Mouse (Mus musculus): ENCODE data around the gene Bax. TPM values are rescaled to one million over a fixed set of nuclear protein-coding genes. Genes with fewer than 3 reads are reported as not detected.
"Not testable (repeated sequence)": the region's sequence is repeated elsewhere in the genome, so short reads cannot be mapped to it uniquely, and the experiment has no call there.

Bax gene
- total and polyA plus RNA-seq, 3 experiments: 195 to 273 (median 233) TPM

- Histone ChIP-seq H3K79me2 (replicated peaks; ENCODE audit: control insufficient read depth, extremely low read depth, insufficient read depth, poor library complexity, severe bottlenecking) (no peaks in the 10 kb centered on the region), H3K36me3 (replicated peaks in 1 of 2; ENCODE audit: control insufficient read depth in 1 of 2, insufficient read depth in 1 of 2, low read length in 1 of 2) (peaks cover 7 to 28% of the 10 kb centered on the region in 2 experiments), H3K4me3 (replicated peaks in 1 of 3; ENCODE audit: low read depth in 2 of 3, low read length in 2 of 3, poor library complexity in 1 of 3) (no peak within 1 kb of the TSS), H3K9me3 (replicated peaks; ENCODE audit: low read length) (no peaks in the 10 kb centered on the region), H3K4me1 (ENCODE audit: control insufficient read depth in 1 of 2, insufficient read depth in 2 of 2) (peaks cover 4 to 25% of the 10 kb centered on the region in 2 experiments; a peak in 3 of 4 replicates), H3K27ac (ENCODE audit: insufficient read depth, low read depth) (no peak within 1 kb of the TSS), H3K4me2 (ENCODE audit: insufficient read depth, low read depth, poor library complexity, severe bottlenecking) (no peak within 1 kb of the TSS), H3K27me3 (replicated peaks) (no peaks in the 10 kb centered on the region), H3K9ac (ENCODE audit: insufficient read depth, low read depth) (no peak within 1 kb of the TSS)
- dilution Hi-C loops (cut with MboI; ENCODE audit: extremely low pct_ligation_motif_present, extremely low pct_unique_long_range_greater_than_20kb, low sequenced_read_pairs) (no loop called here), in situ Hi-C loops (cut with MboI; ENCODE audit: low pct_ligation_motif_present, low pct_unique_long_range_greater_than_20kb, low sequenced_read_pairs) (no loop called here)
- no peak for DNase-seq (ENCODE audit: extremely low read depth)
- TF ChIP-seq SMC3 (IDR thresholded peaks at IDR 0.05; ENCODE audit: low read depth, low read length) (no peak), NELFE (IDR thresholded peaks at IDR 0.05; ENCODE audit: low read depth, low read length) (no peak), MAFK (IDR thresholded peaks at IDR 0.05; ENCODE audit: insufficient replicate concordance, low read length) (no peak)
Observed at GRCm38 (mm10) chr7:45486761-45487415, 20.2 kb upstream of the Bax start, which contains the start of gene Gm45808. Gene Gm45808 (minus strand): TSS chr7:45486811.

- Histone ChIP-seq H3K79me2 (replicated peaks; ENCODE audit: control insufficient read depth, extremely low read depth, insufficient read depth, poor library complexity, severe bottlenecking) (no peaks in the 10 kb centered on the region), H3K27me3 (replicated peaks) (no peaks in the 10 kb centered on the region), H3K9ac (ENCODE audit: insufficient read depth, low read depth) (no peak overlapping the region), H3K36me3 (replicated peaks in 1 of 2; ENCODE audit: control insufficient read depth in 1 of 2, insufficient read depth in 1 of 2, low read length in 1 of 2) (peaks cover 7 to 33% of the 10 kb centered on the region in 2 experiments), H3K27ac (ENCODE audit: insufficient read depth, low read depth) (no peak overlapping the region), H3K9me3 (replicated peaks; ENCODE audit: low read length) (no peaks in the 10 kb centered on the region), H3K4me1 (ENCODE audit: control insufficient read depth in 1 of 2, insufficient read depth in 2 of 2) (peaks cover 4 to 24% of the 10 kb centered on the region in 2 experiments; a peak in 3 of 4 replicates), H3K4me3 (replicated peaks in 1 of 3; ENCODE audit: low read depth in 2 of 3, low read length in 2 of 3, poor library complexity in 1 of 3) (no peak overlapping the region), H3K4me2 (ENCODE audit: insufficient read depth, low read depth, poor library complexity, severe bottlenecking) (no peak overlapping the region)
- in situ Hi-C loops (cut with MboI; ENCODE audit: low pct_ligation_motif_present, low pct_unique_long_range_greater_than_20kb, low sequenced_read_pairs) (no loop called here), dilution Hi-C loops (cut with MboI; ENCODE audit: extremely low pct_ligation_motif_present, extremely low pct_unique_long_range_greater_than_20kb, low sequenced_read_pairs) (no loop called here)
- DNase-seq (ENCODE audit: extremely low read depth): no peak
- TF ChIP-seq MAFK (IDR thresholded peaks at IDR 0.05; ENCODE audit: insufficient replicate concordance, low read length) (no peak), USF1 (IDR thresholded peaks at IDR 0.05; ENCODE audit: low read depth, low read length) (no peak), IRF4 (IDR thresholded peaks at IDR 0.05; ENCODE audit: low read depth, low read length) (no peak), EP300 (IDR thresholded peaks at IDR 0.05; ENCODE audit: low read length) (no peak), HCFC1 (IDR thresholded peaks at IDR 0.05; ENCODE audit: low read depth, low read length) (no peak), ZC3H11A (IDR thresholded peaks at IDR 0.05; ENCODE audit: low read depth, low read length) (no peak), MAX (IDR thresholded peaks at IDR 0.05; ENCODE audit: low read length) (no peak), RCOR1 (conservative IDR thresholded peaks at IDR 0.05; ENCODE audit: low read depth, low read length) (no peak), ETS1 (conservative IDR thresholded peaks at IDR 0.05; ENCODE audit: low read depth, low read length) (no peak), MEF2A (IDR thresholded peaks at IDR 0.05; ENCODE audit: borderline replicate concordance, low read depth, low read length) (no peak), MYC (IDR thresholded peaks at IDR 0.05; ENCODE audit: low read depth, low read length) (no peak), SMC3 (IDR thresholded peaks at IDR 0.05; ENCODE audit: low read depth, low read length) (no peak)
Observed at GRCm38 (mm10) chr7:45486158-45486557, 19.5 kb upstream of the Bax start.

GRCm38 (mm10) chr7:45484985-45485384 lies 18.3 kb upstream of the Bax start:
- H3K4me2 ChIP-seq (ENCODE audit: insufficient read depth, low read depth, poor library complexity, severe bottlenecking); dilution Hi-C loops (cut with MboI; ENCODE audit: extremely low pct_ligation_motif_present, extremely low pct_unique_long_range_greater_than_20kb, low sequenced_read_pairs); H3K9ac ChIP-seq (ENCODE audit: insufficient read depth, low read depth); H3K27me3 ChIP-seq (replicated peaks); H3K79me2 ChIP-seq (replicated peaks; ENCODE audit: control insufficient read depth, extremely low read depth, insufficient read depth, poor library complexity, severe bottlenecking); H3K9me3 ChIP-seq (replicated peaks; ENCODE audit: low read length); in situ Hi-C loops (cut with MboI; ENCODE audit: low pct_ligation_motif_present, low pct_unique_long_range_greater_than_20kb, low sequenced_read_pairs); H3K27ac ChIP-seq (ENCODE audit: insufficient read depth, low read depth); H3K4me3 ChIP-seq (replicated peaks in 1 of 3; ENCODE audit: low read depth in 2 of 3, low read length in 2 of 3, poor library complexity in 1 of 3); DNase-seq (ENCODE audit: extremely low read depth): not testable (repeated sequence)
- Histone ChIP-seq H3K36me3 (replicated peaks in 1 of 2; ENCODE audit: control insufficient read depth in 1 of 2, insufficient read depth in 1 of 2, low read length in 1 of 2) (peaks cover 7 to 38% of the 10 kb centered on the region in 2 experiments), H3K4me1 (ENCODE audit: control insufficient read depth in 1 of 2, insufficient read depth in 2 of 2) (peaks cover 4 to 18% of the 10 kb centered on the region in 2 experiments; a peak in 3 of 4 replicates)
